Mouse (Mus musculus): ENCODE data around the gene Sirt3. TPM values are rescaled to one million over a fixed set of nuclear protein-coding genes. Genes with fewer than 3 reads are reported as not detected.

Gene Sirt3
- total RNA-seq (2023) = 7.3 to 10.8 TPM (median 8.6 TPM) in 4 replicates

GRCm38 (mm10) chr7:140881696-140882468, at the start of gene Sirt3, which contains the start of gene Psmd13:
Gene Sirt3, minus strand, starts transcription at chr7:140882309.
Gene Psmd13, plus strand, starts transcription at chr7:140881968.

GRCm38 (mm10) chr7:140920418-140921029, 38.4 kb upstream of the Sirt3 start, which contains the start of gene Nlrp6:
Gene Nlrp6, plus strand, starts transcription at chr7:140920902.

DNA sequence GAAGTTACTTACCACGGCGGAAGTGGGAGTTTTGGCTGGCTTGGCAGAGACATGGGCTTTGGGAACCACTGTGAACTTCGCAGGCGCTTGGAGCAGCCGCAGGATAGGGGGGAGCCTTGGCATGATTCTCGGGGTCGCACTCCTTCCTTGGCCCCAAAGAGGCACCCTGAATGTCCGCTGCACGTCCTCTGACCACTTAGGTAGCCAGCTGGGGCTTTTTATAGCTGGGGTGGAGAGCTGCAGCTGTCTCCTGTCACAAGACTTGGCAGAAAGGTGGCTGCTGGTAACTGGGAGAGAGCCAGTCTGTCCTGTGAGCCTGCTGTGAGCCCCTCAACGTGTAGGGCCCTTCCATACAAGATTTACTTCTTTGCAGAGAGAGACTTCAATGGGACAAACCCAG, 18.1 kb upstream of the Sirt3 start, which contains the start of gene Cox8b:
Gene Cox8b (minus strand): TSS at position 227 of the 400 bp plus-strand sequence.

DNA sequence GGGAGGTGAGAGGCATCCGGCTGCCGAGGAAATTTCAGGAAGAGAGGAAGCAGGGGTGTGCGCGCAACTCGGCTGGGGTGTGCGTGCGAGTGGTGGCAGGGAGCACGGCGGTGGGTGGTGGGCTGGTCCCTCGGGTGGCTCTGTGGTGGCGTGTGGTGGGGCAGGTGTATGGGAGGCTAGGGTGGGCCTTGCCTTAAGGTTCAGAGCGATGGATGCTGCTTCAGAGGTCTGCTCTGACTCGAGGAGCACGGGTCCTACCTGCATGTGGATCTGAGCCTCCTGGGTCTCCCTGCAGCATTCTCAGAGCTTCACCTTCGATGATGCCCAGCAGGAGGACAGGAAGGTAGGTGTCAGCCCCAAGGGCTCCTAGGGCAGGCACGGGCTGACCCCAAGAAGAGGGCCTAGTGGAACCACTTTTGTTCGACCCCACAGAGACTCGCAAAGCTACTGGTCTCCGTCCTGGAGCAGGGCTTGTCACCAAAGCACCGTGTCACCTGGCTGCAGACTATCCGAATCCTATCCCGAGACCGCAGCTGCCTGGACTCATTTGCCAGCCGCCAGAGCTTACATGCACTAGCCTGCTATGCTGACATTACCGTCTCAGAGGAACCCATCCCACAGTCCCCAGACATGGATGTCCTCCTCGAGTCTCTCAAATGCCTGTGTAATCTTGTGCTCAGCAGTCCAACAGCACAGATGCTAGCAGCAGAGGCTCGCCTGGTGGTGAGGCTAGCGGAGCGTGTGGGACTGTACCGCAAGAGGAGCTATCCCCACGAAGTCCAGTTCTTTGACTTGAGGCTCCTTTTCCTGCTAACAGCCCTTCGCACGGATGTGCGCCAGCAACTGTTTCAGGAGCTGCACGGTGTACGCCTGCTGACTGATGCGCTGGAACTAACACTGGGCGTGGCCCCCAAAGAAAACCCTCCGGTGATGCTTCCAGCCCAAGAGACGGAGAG, 24.3 kb downstream of the Sirt3 start, which contains the start of gene Bet1l:
Gene Bet1l (minus strand): TSS at position 28 of the 956 bp plus-strand sequence.

DNA sequence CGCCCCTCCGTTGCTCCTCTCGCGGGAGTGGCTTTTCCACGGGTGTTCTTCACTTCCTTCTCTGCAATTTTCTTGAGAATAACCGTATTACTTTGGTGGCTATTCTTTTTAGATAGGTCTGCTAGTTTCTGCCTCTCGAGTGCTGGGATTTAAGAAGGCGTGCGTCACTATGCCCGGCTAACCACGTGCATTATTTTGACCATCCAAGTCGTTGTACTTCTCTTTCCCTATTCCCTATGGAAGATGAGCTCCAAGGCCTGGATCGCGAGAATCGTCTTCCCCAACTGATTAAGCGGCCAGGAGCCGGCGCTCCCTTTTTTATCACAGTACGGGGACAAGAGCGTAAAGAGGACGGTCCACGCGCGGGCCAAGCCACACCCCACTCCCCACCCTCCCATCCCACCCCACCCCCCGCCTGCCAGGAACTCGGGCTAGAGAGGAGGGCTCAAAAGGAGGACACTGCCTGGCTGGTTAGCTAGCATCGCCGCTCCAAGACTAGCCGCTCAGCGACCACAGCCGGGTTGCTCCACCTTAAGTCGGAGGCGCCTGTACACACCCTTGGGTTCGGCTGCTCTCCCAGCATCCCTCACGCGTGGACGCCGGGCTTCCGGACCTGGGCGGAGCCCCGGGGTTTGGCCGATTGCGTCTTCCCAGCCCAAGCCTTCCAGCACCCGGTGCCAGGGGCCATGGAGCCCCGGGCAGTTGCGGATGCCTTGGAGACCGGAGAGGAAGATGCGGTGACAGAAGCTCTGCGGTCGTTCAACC, 25.1 kb downstream of the Sirt3 start, which contains the start of gene Ric8a:
Gene Ric8a (plus strand): TSS at position 173 of the 765 bp plus-strand sequence.

DNA sequence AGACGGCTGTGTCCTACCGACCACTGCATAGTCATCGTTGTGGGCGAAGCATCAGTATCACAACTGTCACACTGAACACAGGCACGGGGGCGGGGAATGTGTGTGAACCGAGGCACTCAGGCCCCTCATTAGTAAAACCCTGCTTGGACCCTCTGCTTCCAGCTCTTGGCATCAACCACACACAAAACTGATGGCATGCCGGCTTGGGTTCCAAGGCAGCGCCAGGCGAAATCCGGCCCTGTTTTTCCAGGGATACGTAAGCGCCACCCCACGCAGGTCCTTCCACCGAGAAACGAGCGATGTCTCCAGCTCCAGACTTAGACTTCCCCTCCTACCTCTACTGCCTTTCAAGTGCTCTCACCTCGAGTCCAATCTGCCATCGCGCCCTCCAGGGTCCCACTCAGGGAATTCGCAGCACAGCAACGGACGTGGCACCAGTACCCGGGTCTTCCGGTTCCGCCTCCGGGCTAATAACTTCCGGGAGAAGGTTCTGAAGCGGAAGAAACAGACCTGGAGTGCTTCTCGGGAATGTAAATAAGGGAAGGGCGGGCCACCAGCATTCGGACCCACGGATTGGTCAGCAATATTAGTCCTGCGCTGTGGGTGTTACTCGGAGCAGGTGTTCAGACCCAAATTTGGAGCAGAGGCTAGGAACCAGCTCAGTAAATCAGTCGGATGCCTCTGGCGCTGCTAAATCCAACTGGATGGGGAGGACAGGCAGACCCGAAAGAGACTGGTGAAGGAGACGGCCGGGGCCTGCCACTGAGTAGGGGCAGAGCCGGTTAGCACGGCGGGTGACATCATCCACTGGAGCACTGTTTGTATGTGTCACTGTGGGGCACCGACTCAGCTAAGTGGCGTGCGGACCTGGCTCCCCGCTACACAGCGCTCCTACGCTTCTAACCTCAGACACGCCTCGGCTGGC, 26.0 kb downstream of the Sirt3 start, which contains the start of gene Gm45785:
Gene Gm45785 (minus strand): TSS at position 472 of the 925 bp plus-strand sequence.

DNA sequence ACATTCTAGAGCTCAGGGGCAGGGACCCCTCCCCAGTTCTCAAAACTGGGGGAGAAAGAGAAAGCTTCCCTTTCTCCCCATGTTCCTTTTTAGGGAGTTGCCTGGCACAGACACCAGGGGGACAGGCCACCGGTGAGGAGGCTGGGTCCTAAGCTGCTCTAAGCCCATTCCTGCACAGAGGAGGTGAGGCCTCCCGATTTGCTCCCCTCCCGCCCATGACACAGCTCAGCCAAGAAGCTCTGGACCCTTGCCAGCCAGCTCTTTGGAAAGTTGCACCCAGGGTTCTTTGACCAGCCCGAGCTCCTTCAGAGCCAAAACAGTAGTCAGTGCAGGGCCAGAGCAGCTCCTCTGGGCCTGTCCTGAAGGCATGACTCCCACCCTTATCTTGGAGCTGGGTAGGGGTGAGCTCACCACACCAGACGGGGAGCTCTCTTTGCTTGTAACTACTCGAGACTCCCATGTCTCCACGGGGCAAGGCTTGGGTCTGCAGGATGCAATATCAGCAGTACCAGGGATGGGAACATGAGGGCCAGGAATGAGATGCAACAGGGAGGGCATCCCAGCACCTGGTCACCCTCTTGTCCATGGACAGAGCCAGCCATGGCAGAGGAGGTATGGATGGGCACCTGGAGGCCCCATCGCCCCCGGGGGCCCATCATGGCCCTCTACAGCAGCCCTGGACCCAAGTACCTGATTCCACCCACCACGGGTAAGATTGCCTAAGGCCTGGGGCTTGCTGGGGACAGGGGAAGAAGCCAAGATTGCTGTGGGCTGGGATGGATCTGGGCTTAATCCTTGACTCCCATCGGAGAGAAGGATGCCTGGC, 34.1 kb downstream of the Sirt3 start, which contains the start of gene Odf3:
Gene Odf3 (plus strand): TSS at position 51 of the 826 bp plus-strand sequence.

GRCm38 (mm10) chr7:140844905-140845665, 37.0 kb downstream of the Sirt3 start, which contains the start of gene Scgb1c1:
Gene Scgb1c1, plus strand, starts transcription at chr7:140845547.

DNA sequence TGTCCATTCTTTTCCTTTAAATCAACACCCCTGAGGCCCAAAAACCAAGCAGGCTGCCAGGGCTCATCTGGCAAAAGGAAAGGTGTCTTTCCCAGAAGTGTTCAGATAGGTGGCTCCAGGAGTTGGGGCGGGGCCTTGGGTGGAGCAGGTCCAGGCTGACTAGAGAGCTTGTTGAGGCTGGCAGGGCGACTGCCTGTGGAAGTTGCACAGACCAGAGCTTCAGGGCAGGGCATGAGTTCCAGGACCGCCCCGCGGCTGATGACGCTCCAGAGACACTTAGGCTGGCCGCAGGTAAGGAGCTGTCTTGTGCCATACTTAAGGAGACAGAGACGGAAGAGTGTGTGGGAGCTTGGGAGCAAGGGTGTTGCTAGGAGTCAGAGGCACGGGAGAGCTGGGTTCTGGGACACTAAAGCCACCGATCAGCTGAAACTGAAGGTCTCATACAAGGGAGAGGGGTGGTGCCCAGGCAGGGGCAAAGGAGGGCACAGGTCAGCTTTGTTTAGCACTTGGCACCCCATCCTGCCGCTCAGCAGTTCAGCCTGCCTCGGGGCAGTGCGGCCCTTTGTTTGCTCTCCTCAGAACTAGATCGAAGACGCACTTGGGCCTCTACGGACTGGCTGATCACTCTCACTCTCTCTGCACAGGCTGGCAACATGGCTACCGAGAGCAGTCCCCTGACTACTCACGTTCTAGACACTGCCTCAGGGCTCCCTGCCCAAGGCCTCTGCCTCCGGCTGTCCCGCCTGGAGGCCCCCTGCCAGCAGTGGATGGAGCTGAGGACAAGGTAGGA, 46.9 kb downstream of the Sirt3 start, which contains the start of gene Urah:
Gene Urah (plus strand): TSS at position 51 of the 790 bp plus-strand sequence.

GRCm38 (mm10) chr7:140821653-140822329, 60.3 kb downstream of the Sirt3 start, which contains the start of gene Zfp941:
Gene Zfp941, minus strand, starts transcription at chr7:140822178.

Other genes starting within 250 kb of the Sirt3 start
- gene Olfr53, start 235.9 kb downstream of the Sirt3 start, total RNA-seq (2023) = not detected in 4 replicates
- not detected in 4 replicates for gene Olfr539, start 222.4 kb downstream of the Sirt3 start, total RNA-seq (2023)
- gene Olfr45, start 200.4 kb downstream of the Sirt3 start, total RNA-seq (2023) = not detected in 4 replicates
- not detected in 4 replicates for gene Olfr541, start 185.0 kb downstream of the Sirt3 start, total RNA-seq (2023)
- gene Cyp2e1, start 118.6 kb downstream of the Sirt3 start, total RNA-seq (2023) = not detected in 4 replicates
- not detected in 4 replicates for gene Syce1, start 94.5 kb downstream of the Sirt3 start, total RNA-seq (2023)
- not detected in 4 replicates for gene Zfp941, start 60.1 kb downstream of the Sirt3 start, total RNA-seq (2023)
- not detected in 4 replicates for gene Urah, start 47.3 kb downstream of the Sirt3 start, total RNA-seq (2023)
- gene Scgb1c1, start 36.8 kb downstream of the Sirt3 start, total RNA-seq (2023) = not detected in 4 replicates
- gene Odf3, start 34.5 kb downstream of the Sirt3 start, total RNA-seq (2023) = not detected in 4 replicates
- gene Gm45785, start 26.0 kb downstream of the Sirt3 start, total RNA-seq (2023) = not detected in 4 replicates
- 93.4 to 117 TPM (median 99.1 TPM) in 4 replicates for gene Ric8a, start 25.4 kb downstream of the Sirt3 start, total RNA-seq (2023)
- gene Bet1l, start 24.7 kb downstream of the Sirt3 start, total RNA-seq (2023) = 18.9 to 23.9 TPM (median 22.0 TPM) in 4 replicates
- gene Psmd13, start 341 bp downstream of the Sirt3 start, total RNA-seq (2023) = 76.1 to 84.1 TPM (median 77.2 TPM) in 4 replicates
- not detected in 4 replicates for gene Cox8b, start 18.1 kb upstream of the Sirt3 start, total RNA-seq (2023)
- gene Nlrp6, start 38.6 kb upstream of the Sirt3 start, total RNA-seq (2023) = not detected in 4 replicates
- 15.9 to 23.8 TPM (median 18.4 TPM) in 4 replicates for gene Pgghg, start 59.1 kb upstream of the Sirt3 start, total RNA-seq (2023)
- not detected in 4 replicates for gene Ifitm5, start 68.0 kb upstream of the Sirt3 start, total RNA-seq (2023)
- gene Gm45717, start 73.6 kb upstream of the Sirt3 start, total RNA-seq (2023) = not detected in 4 replicates
- 10.4 to 16.2 TPM (median 12.9 TPM) in 4 replicates for gene Ifitm2, start 73.7 kb upstream of the Sirt3 start, total RNA-seq (2023)
- 1.2 TPM in 1 of 4 replicates, not detected in the others for gene Ifitm1, start 84.9 kb upstream of the Sirt3 start, total RNA-seq (2023)
- 3.2 to 7.5 TPM (median 4.5 TPM) in 4 replicates for gene Ifitm3, start 128.5 kb upstream of the Sirt3 start, total RNA-seq (2023)
- 1.6 to 1.9 TPM in 2 of 4 replicates, not detected in the others for gene Ifitm6, start 135.6 kb upstream of the Sirt3 start, total RNA-seq (2023)
- gene Gm17387, start 146.8 kb upstream of the Sirt3 start, total RNA-seq (2023) = not detected in 4 replicates
- not detected in 4 replicates for gene B4galnt4, start 178.8 kb upstream of the Sirt3 start, total RNA-seq (2023)
- 21.8 to 29.7 TPM (median 25.9 TPM) in 4 replicates for gene Pkp3, start 195.9 kb upstream of the Sirt3 start, total RNA-seq (2023)
- 32.1 to 49.7 TPM (median 39.6 TPM) in 4 replicates for gene Sigirr, start 218.3 kb upstream of the Sirt3 start, total RNA-seq (2023)
- not detected in 4 replicates for gene Ano9, start 235.5 kb upstream of the Sirt3 start, total RNA-seq (2023)
- 8.0 to 9.8 TPM (median 9.4 TPM) in 4 replicates for gene Ptdss2, start 240.1 kb upstream of the Sirt3 start, total RNA-seq (2023)

Data from B cell, adult 62 days (primary cell).